Mouse (Mus musculus) kidney, embryonic 14.5 days (tissue): ENCODE data around the gene Rb1. TPM values are rescaled to one million over a fixed set of nuclear protein-coding genes. Genes with fewer than 3 reads are reported as not detected.
A peak's percentile ranks its signal among the peaks of the same experiment; 100 is the strongest.

Source experiments
- ATAC-seq: fragments of 200-750 bp; cut with Nextera tagmentation; 2 replicates; pipeline ENCODE4 v1.8.0; 2017; ENCODE audit warnings: moderate number of reproducible peaks, mild to moderate bottlenecking, moderate TSS enrichment, moderate library complexity; ENCODE audit not compliant: low FRiP score, low TSS enrichment
- H3K27ac ChIP-seq: fragments of 300-500 bp; sonication (generic); 2 replicates; pipeline ENCODE4 v1.5.1; 2014; ENCODE audit warnings: low read depth, mild to moderate bottlenecking, low read length, moderate library complexity, mixed read lengths
- H3K27me3 ChIP-seq: fragments of 300-500 bp; sonication (generic); 2 replicates; pipeline ENCODE4 v1.6.1; 2014; ENCODE audit warnings: mild to moderate bottlenecking, low read length; ENCODE audit not compliant: control insufficient read depth, insufficient read depth
- H3K36me3 ChIP-seq: fragments of 300-500 bp; sonication (generic); 2 replicates; pipeline ENCODE4 v1.6.1; 2014; ENCODE audit warnings: low read length, mixed read lengths; ENCODE audit not compliant: control insufficient read depth, insufficient read depth
- H3K4me1 ChIP-seq: fragments of 300-500 bp; sonication (generic); 2 replicates; pipeline ENCODE4 v1.6.1; 2014; ENCODE audit warnings: low read length, mixed read lengths; ENCODE audit not compliant: control insufficient read depth, insufficient read depth
- H3K4me2 ChIP-seq: fragments of 300-500 bp; sonication (generic); replicated peaks from 2 replicates; pipeline ENCODE4 v1.6.1; 2014; ENCODE audit warnings: low read depth, mild to moderate bottlenecking, low read length
- H3K4me3 ChIP-seq: fragments of 300-500 bp; sonication (generic); 2 replicates; pipeline ENCODE4 v1.5.1; 2014; ENCODE audit warnings: mild to moderate bottlenecking, low read length
- H3K9ac ChIP-seq: fragments of 300-500 bp; sonication (generic); 2 replicates; pipeline ENCODE4 v1.6.1; 2014; ENCODE audit warnings: low read depth, mild to moderate bottlenecking, low read length, moderate library complexity
- H3K9me3 ChIP-seq: fragments of 300-500 bp; sonication (generic); 2 replicates; pipeline ENCODE4 v1.6.1; 2016; ENCODE audit warnings: low read length; ENCODE audit not compliant: control insufficient read depth
- WGBS: fragments of 180-500 bp; shearing (Covaris S2); extraction: QIAGEN DNeasy Blood & Tissue Kit; methylation state at CpG from one replicate; pipeline ENCODE4 v1.1.7; 2014; 5-methylcytosine and 5-hydroxymethylcytosine counted together
- polyA plus RNA-seq: library from polyadenylated mRNA; unstranded; fragments of >200 nt; fragmentation: Nextera tagmentation; extraction: Ambion mirVana; gene quantifications from 2 replicates; pipeline ENCODE4 v1.2.1, GENCODE M21; 2014

Rb1 gene
- polyA plus RNA-seq, result 29.9 and 32.7 TPM in 2 replicates

- Histone ChIP-seq H3K27ac (peak within 1 kb of the TSS; percentile 68), H3K4me3 (peak within 1 kb of the TSS; percentile 88), H3K27me3 (no peaks in the 10 kb centered on the region), H3K9me3 (no peaks in the 10 kb centered on the region), H3K4me1 (0 out of 2 replicates have a peak, but pooled peaks cover 4% of the 10 kb centered on the region), H3K9ac (peak within 1 kb of the TSS; percentile 90), H3K4me2 (peak within 1 kb of the TSS; percentile 92), H3K36me3 (no peaks in the 10 kb centered on the region)
- ATAC-seq, result peak; percentile 95
- WGBS, result under 1% methylated on average over 110 of the region's 135 CpGs
Observed at GRCm38 (mm10) chr14:73325456-73326381, at the start of gene Rb1. Gene Rb1, minus strand, starts transcription at chr14:73325822.

GRCm38 (mm10) chr14:73374315-73374890 is 48.8 kb upstream of the Rb1 start:
- Histone ChIP-seq H3K4me1 (peaks cover 32% of the 10 kb centered on the region), H3K4me3 (no peak overlapping the region), H3K9me3 (no peaks in the 10 kb centered on the region), H3K36me3 (peaks cover 24% of the 10 kb centered on the region), H3K27me3 (no peaks in the 10 kb centered on the region), H3K9ac (peak overlapping the region; percentile 28; the same call in 1 of the 2 replicates), H3K4me2 (no peak overlapping the region; the same call in 1 of the 2 replicates), H3K27ac (peak overlapping the region; percentile 27; the same call in 1 of the 2 replicates)
- WGBS, result 29% methylated on average over 11 of the region's 11 CpGs
- ATAC-seq, result no peak

GRCm38 (mm10) chr14:73373606-73374005 is 48.0 kb upstream of the Rb1 start:
- Histone ChIP-seq H3K4me2 (no peak overlapping the region), H3K4me3 (no peak overlapping the region), H3K4me1 (peaks cover 32% of the 10 kb centered on the region), H3K36me3 (peaks cover 21% of the 10 kb centered on the region), H3K27ac (no peak overlapping the region), H3K9ac (no peak overlapping the region), H3K9me3 (no peaks in the 10 kb centered on the region), H3K27me3 (no peaks in the 10 kb centered on the region)
- no peak for ATAC-seq
- WGBS, result 61% methylated on average over 8 of the region's 8 CpGs

GRCm38 (mm10) chr14:73372990-73373389 is 47.4 kb upstream of the Rb1 start:
- Histone ChIP-seq H3K4me3 (no peak overlapping the region), H3K4me1 (peaks cover 32% of the 10 kb centered on the region), H3K9ac (no peak overlapping the region), H3K27me3 (no peaks in the 10 kb centered on the region), H3K9me3 (no peaks in the 10 kb centered on the region), H3K27ac (no peak overlapping the region), H3K4me2 (no peak overlapping the region), H3K36me3 (peaks cover 23% of the 10 kb centered on the region)
- no peak for ATAC-seq
- 90% methylated on average over 4 of the region's 4 CpGs for WGBS

- no peak overlapping the region for H3K4me2 ChIP-seq
- ATAC-seq, result no peak
- H3K9ac ChIP-seq, result no peak overlapping the region
- no peaks in the 10 kb centered on the region for H3K27me3 ChIP-seq
- H3K4me1 ChIP-seq, result peaks cover 32% of the 10 kb centered on the region
- H3K4me3 ChIP-seq, result no peak overlapping the region
- H3K27ac ChIP-seq, result 0 out of 2 replicates have a peak overlapping the region, but pooled peaks have one; percentile 39
- no peaks in the 10 kb centered on the region for H3K9me3 ChIP-seq
- H3K36me3 ChIP-seq, result peaks cover 37% of the 10 kb centered on the region
- WGBS, result 86% methylated on average over 4 of the region's 4 CpGs
Observed at GRCm38 (mm10) chr14:73371577-73371976, 46.0 kb upstream of the Rb1 start.

- 75% methylated on average over 23 of the region's 23 CpGs for WGBS
- H3K4me3 ChIP-seq, result no peak overlapping the region
- no peak for ATAC-seq
- H3K27me3 ChIP-seq, result no peaks in the 10 kb centered on the region
- H3K4me2 ChIP-seq, result no peak overlapping the region
- no peaks in the 10 kb centered on the region for H3K9me3 ChIP-seq
- H3K4me1 ChIP-seq, result peaks cover 29% of the 10 kb centered on the region
- H3K36me3 ChIP-seq, result peaks cover 44% of the 10 kb centered on the region
- H3K9ac ChIP-seq, result no peak overlapping the region
- H3K27ac ChIP-seq, result peak overlapping the region; percentile 39; the same call in 1 of the 2 replicates
Observed at GRCm38 (mm10) chr14:73370695-73371372, 45.2 kb upstream of the Rb1 start.

- no peak overlapping the region for H3K27ac ChIP-seq
Observed at GRCm38 (mm10) chr14:73370078-73370670, 44.6 kb upstream of the Rb1 start.

GRCm38 (mm10) chr14:73369634-73370033 is 44.0 kb upstream of the Rb1 start:
- ATAC-seq, result no peak
- H3K27ac ChIP-seq, result no peak overlapping the region

More at GRCm38 (mm10) chr14:73370078-73370670, 44.6 kb upstream of the Rb1 start:
- Histone ChIP-seq H3K9ac (no peak overlapping the region), H3K4me1 (peaks cover 25% of the 10 kb centered on the region), H3K4me3 (no peak overlapping the region), H3K36me3 (peaks cover 51% of the 10 kb centered on the region), H3K27me3 (no peaks in the 10 kb centered on the region), H3K4me2 (no peak overlapping the region), H3K9me3 (no peaks in the 10 kb centered on the region)
- 81% methylated on average over 11 of the region's 11 CpGs for WGBS
- no peak for ATAC-seq

More at GRCm38 (mm10) chr14:73369634-73370033, 44.0 kb upstream of the Rb1 start:
- Histone ChIP-seq H3K36me3 (peaks cover 56% of the 10 kb centered on the region), H3K9ac (no peak overlapping the region), H3K4me3 (no peak overlapping the region), H3K4me2 (no peak overlapping the region), H3K27me3 (no peaks in the 10 kb centered on the region), H3K4me1 (peaks cover 20% of the 10 kb centered on the region), H3K9me3 (no peaks in the 10 kb centered on the region)
- WGBS, result 67% methylated on average over 4 of the region's 4 CpGs
